Mouse (Mus musculus): ENCODE results near the gene Pde4d.

DNA sequence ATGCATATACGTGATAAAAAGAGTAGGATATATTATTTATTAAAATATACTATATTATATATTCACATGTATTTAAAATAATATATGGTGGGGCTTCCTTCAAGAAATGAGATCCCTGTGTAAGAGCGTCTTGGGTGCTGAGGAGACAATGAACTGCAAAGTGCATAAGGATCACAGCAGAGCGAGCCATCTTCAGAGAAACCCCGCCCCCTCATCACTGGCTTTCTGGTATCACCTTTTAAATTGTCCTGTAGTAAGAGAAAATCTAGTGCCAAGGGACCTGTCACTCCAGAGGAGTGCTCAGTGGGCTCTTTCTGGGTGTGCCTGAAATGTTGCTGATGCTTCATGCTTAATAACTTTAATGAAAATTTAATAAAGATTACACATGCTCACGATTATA lies 1327.7 kb downstream of the Pde4d start:
- TF ChIP-seq CTCF (IDR thresholded peaks at IDR 0.05; ENCODE audit: low read depth) (no peak), EP300 (optimal IDR thresholded peaks at IDR 0.05) (no peak)

Measured in stomach, postnatal 0 days (tissue).